Mouse (Mus musculus): Measurements from ENCODE around the gene Igfbp1. TPM values are rescaled to one million over a fixed set of nuclear protein-coding genes. Genes with fewer than 3 reads are reported as not detected.

Gene Igfbp1
- polyA plus RNA-seq, 1 experiment, result not detected

DNA sequence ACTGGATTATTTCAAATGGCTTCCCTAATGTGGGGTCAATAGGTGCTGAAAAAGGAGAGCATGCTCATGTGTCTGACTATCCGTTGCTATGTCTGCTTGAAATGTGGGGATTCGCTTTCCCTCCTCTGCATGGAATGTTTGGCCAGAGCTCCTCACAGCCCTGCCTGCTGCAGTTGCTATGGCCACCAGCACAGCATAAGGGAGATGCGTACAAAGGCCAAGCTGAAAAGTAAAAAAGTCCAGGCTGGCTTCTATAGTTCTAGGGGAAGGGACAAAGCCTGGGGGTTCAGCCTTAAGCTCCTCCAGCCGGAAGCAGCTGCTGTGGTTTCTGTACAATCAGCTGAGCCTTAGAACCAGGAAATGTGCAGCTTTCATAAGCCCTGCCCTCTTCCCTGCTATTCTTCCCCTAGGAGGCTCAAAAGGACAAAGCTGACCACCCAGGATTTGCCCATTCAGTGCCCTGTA, 36.9 kb upstream of the Igfbp1 start:
- Histone ChIP-seq H3K4me1 (ENCODE audit: control insufficient read depth, insufficient read depth, low read length) (no peaks in the 10 kb centered on the region), H3K4me3 (replicated peaks; ENCODE audit: control insufficient read depth, low read depth, low read length) (no peak overlapping the region), H3K27ac (ENCODE audit: control insufficient read depth, insufficient read depth, low read depth, low read length, poor library complexity) (no peak overlapping the region)
- TF ChIP-seq POLR2A (IDR thresholded peaks at IDR 0.05; ENCODE audit: borderline replicate concordance, control insufficient read depth, low read depth, low read length), result no peak
- TF ChIP-seq CTCF (IDR thresholded peaks at IDR 0.05; ENCODE audit: control insufficient read depth, insufficient read depth, low read length), result no peak
- 48% methylated on average over 4 of the region's 4 CpGs for WGBS

DNA sequence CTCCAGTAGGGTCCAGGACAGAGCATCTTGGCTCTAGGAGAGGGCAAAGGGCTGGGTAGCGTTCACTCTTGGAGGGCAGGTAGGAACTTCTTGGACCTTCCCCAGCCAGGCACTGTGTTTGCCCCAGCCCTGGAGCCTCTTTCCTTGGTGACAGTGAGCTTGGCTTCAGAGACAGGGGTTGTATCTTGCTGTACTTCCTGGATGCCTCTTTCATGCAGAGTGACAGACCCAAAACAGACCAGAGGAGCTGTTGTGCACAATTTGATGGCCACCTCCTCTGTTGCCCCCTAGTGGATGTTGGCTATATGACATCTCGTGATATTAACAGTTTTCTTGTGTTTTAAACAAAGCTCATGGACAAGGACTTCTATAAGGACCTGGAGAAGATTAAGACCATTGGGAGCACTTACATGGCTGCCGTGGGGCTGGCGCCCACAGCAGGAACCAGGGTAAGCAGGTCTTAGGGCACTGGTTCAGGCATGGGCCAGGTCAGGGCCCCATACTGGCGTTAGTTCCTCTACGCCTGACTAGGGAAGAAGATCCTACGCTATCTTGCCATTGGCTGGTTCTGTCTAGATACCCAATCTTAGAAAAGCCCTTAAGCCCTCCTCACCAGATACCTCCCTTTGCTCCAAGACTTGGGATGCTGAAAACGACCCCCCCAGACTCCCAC, 35.9 kb upstream of the Igfbp1 start:
- WGBS, result 72% methylated on average over 8 of the region's 8 CpGs
- H3K4me3 ChIP-seq (replicated peaks; ENCODE audit: control insufficient read depth, low read depth, low read length), result no peak overlapping the region
- TF ChIP-seq POLR2A (IDR thresholded peaks at IDR 0.05; ENCODE audit: borderline replicate concordance, control insufficient read depth, low read depth, low read length), result no peak
- peak; percentile 24; the same call in 1 of the 2 replicates for TF ChIP-seq CTCF (IDR thresholded peaks at IDR 0.05; ENCODE audit: control insufficient read depth, insufficient read depth, low read length)
- no peak overlapping the region for H3K27ac ChIP-seq (ENCODE audit: control insufficient read depth, insufficient read depth, low read depth, low read length, poor library complexity)
- H3K4me1 ChIP-seq (ENCODE audit: control insufficient read depth, insufficient read depth, low read length), result no peaks in the 10 kb centered on the region

DNA sequence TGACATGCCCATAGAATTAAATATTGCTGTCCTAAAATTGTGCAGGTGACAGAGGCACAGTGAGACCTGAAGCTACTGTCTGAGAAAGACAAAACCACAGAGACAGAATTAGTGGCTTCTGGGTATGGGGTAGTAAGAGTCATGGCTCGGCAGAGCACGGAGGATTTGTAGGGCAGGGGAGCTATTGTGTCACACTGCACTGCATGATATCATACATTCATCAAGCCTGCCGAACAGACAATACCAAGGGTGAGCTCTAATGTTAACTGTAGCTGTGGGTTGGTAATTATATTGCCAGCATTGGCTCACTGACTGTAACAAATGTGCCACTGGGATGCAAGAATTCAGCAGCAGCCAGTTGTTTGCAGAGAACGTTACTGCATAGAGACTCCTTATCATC, 33.2 kb upstream of the Igfbp1 start:
- 71% methylated on average over 4 of the region's 4 CpGs for WGBS

DNA sequence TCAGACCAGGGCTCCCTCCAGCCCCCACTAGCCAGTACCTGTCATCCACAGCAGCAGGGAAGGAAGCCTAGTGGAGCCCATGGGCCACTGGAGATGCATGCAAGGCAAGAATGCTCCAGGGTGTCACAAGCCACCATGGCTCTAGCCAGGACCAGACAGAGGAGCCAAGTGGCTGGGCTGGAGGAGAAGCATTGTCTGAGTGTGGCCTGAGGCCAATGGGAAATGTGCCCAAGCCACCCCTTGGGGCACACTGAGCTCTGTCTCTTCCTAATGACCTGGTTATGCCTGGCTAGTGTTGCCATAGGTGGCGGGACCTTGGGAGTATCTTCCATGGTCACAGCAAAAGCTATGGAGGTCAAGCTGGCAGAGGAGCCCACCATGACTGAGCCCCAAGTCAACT, 27.9 kb upstream of the Igfbp1 start:
- H3K4me1 ChIP-seq (ENCODE audit: control insufficient read depth, insufficient read depth, low read length), result no peaks in the 10 kb centered on the region
- no peak overlapping the region for H3K27ac ChIP-seq (ENCODE audit: control insufficient read depth, insufficient read depth, low read depth, low read length, poor library complexity)
- TF ChIP-seq CTCF (IDR thresholded peaks at IDR 0.05; ENCODE audit: control insufficient read depth, insufficient read depth, low read length) (no peak), POLR2A (IDR thresholded peaks at IDR 0.05; ENCODE audit: borderline replicate concordance, control insufficient read depth, low read depth, low read length) (no peak)
- no peak overlapping the region for H3K4me3 ChIP-seq (replicated peaks; ENCODE audit: control insufficient read depth, low read depth, low read length)
- 79% methylated on average over 1 of the region's 1 CpGs for WGBS

More for the DNA sequence above, 33.2 kb upstream of the Igfbp1 start:
- H3K27ac ChIP-seq (ENCODE audit: control insufficient read depth, insufficient read depth, low read depth, low read length, poor library complexity), result no peak overlapping the region
- TF ChIP-seq POLR2A (IDR thresholded peaks at IDR 0.05; ENCODE audit: borderline replicate concordance, control insufficient read depth, low read depth, low read length) (no peak), CTCF (IDR thresholded peaks at IDR 0.05; ENCODE audit: control insufficient read depth, insufficient read depth, low read length) (no peak)
- no peaks in the 10 kb centered on the region for H3K4me1 ChIP-seq (ENCODE audit: control insufficient read depth, insufficient read depth, low read length)
- H3K4me3 ChIP-seq (replicated peaks; ENCODE audit: control insufficient read depth, low read depth, low read length), result no peak overlapping the region

DNA sequence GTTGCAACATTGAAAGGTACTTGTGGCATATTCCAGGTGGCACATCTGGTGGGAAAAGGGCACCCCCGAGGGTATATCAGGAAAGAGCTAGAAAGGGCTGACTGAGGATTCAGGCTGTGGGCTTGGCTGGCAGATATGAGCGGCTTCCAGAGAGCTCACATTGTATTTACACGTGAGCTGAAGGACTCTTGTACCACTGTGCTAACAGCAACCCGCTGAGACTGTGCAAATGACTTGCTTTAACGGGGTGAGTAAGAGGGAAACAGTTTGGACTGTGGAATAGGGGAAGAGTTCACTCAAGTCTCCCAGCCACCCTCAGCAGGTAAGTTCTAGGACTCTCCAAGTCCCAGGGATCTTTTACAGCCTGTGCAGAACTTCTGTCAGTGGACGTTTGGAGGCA, 23.9 kb upstream of the Igfbp1 start:
- Histone ChIP-seq H3K4me3 (replicated peaks; ENCODE audit: control insufficient read depth, low read depth, low read length) (no peak overlapping the region), H3K27ac (ENCODE audit: control insufficient read depth, insufficient read depth, low read depth, low read length, poor library complexity) (no peak overlapping the region), H3K4me1 (ENCODE audit: control insufficient read depth, insufficient read depth, low read length) (no peaks in the 10 kb centered on the region)
- WGBS, result 71% methylated on average over 6 of the region's 6 CpGs
- TF ChIP-seq POLR2A (IDR thresholded peaks at IDR 0.05; ENCODE audit: borderline replicate concordance, control insufficient read depth, low read depth, low read length), result no peak
- no peak for TF ChIP-seq CTCF (IDR thresholded peaks at IDR 0.05; ENCODE audit: control insufficient read depth, insufficient read depth, low read length)

DNA sequence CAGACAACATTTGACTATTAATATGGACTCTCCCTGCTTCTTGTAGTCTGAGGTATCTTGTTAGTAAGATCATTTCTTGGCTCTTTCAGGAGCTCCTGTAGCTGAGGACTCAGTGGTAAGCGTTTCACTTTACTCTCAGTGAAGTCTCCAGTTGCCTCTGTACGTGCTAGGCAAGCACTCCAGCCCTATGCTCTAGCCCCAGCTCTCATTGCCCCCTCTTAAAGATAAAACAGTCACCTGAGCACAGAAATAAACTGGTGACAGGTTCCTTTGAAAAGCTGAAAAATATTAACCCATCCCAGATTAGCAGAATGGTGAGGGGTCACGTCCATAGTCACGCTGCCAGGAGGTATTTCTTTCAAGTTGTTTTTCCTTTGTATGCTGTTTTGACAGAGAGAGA, 18.9 kb upstream of the Igfbp1 start:
- no peak overlapping the region for H3K27ac ChIP-seq (ENCODE audit: control insufficient read depth, insufficient read depth, low read depth, low read length, poor library complexity)
- no peaks in the 10 kb centered on the region for H3K4me1 ChIP-seq (ENCODE audit: control insufficient read depth, insufficient read depth, low read length)
- H3K4me3 ChIP-seq (replicated peaks; ENCODE audit: control insufficient read depth, low read depth, low read length), result no peak overlapping the region
- TF ChIP-seq CTCF (IDR thresholded peaks at IDR 0.05; ENCODE audit: control insufficient read depth, insufficient read depth, low read length), result no peak
- TF ChIP-seq POLR2A (IDR thresholded peaks at IDR 0.05; ENCODE audit: borderline replicate concordance, control insufficient read depth, low read depth, low read length), result no peak
- WGBS, result 73% methylated on average over 4 of the region's 4 CpGs

DNA sequence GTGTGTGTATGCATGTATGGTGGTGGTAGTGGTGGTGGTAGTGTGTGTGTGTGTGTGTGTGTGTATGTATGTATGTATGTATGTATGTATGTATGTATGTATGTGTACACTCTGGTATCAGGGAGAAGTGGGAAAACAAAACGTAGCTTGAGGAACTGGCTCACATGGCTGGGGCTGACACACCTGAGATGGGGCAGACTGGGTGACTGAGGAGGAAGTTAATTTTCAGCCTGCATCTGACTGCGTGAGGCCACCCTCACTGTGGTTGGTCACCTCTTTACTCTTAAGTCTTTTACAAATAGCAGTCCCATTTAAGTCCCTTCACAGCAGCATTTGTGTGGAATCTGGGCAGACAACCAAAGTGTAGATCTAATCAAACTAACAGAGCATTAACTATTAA, 18.3 kb upstream of the Igfbp1 start:
- Histone ChIP-seq H3K27ac (ENCODE audit: control insufficient read depth, insufficient read depth, low read depth, low read length, poor library complexity) (no peak overlapping the region), H3K4me3 (replicated peaks; ENCODE audit: control insufficient read depth, low read depth, low read length) (no peak overlapping the region), H3K4me1 (ENCODE audit: control insufficient read depth, insufficient read depth, low read length) (no peaks in the 10 kb centered on the region)
- WGBS, result 27% methylated on average over 2 of the region's 2 CpGs
- TF ChIP-seq CTCF (IDR thresholded peaks at IDR 0.05; ENCODE audit: control insufficient read depth, insufficient read depth, low read length) (no peak), POLR2A (IDR thresholded peaks at IDR 0.05; ENCODE audit: borderline replicate concordance, control insufficient read depth, low read depth, low read length) (no peak)

DNA sequence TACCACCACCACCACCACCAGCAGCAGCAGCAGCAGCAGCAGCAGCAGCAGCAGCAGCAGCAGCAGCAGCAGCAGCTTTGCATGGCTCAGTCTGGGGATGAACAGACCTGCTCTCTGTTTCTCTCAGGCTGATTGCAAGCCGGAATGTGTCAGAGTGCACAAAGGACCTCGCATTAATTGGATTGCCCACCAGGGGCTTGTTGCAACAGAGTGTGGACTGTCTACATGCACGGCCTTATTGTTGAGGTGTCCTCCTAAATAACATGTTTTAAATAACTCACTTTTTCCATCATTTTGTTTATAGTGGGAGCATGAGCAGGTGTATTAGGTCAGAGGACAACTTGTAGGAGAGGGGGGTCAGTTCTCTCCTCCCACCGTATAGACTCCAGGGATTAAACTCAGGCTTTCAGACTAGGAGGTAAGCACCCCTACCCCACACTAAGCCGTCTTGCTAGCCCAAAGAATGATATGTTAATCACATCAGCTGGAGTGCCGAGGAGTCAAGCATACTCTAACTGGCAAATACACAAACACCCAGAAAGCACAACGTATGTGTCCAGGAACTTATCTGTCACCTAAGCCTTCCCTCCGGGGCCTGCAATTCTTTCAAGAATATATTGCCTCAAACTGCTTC, 15.1 kb upstream of the Igfbp1 start:
- 70% methylated on average over 8 of the region's 8 CpGs for WGBS
- H3K4me1 ChIP-seq (ENCODE audit: control insufficient read depth, insufficient read depth, low read length), result no peaks in the 10 kb centered on the region
- no peak overlapping the region for H3K4me3 ChIP-seq (replicated peaks; ENCODE audit: control insufficient read depth, low read depth, low read length)
- no peak for TF ChIP-seq CTCF (IDR thresholded peaks at IDR 0.05; ENCODE audit: control insufficient read depth, insufficient read depth, low read length)
- no peak for TF ChIP-seq POLR2A (IDR thresholded peaks at IDR 0.05; ENCODE audit: borderline replicate concordance, control insufficient read depth, low read depth, low read length)
- no peak overlapping the region for H3K27ac ChIP-seq (ENCODE audit: control insufficient read depth, insufficient read depth, low read depth, low read length, poor library complexity)

Data from bone marrow, adult 2 months (tissue).